Mouse (Mus musculus) layer of hippocampus, adult 18-20 months (tissue): ENCODE data around the gene Atp6v0e2. TPM values are rescaled to one million over a fixed set of nuclear protein-coding genes. Genes with fewer than 3 reads are reported as not detected.

Source experiments
- DNase-seq, 2 experiments: peaks; one replicate each; pipeline ENCODE4 v3.0.0; 2022; ENCODE audit warnings: low spot score in 2 of 2
- total RNA-seq, 2 experiments: library from RNA; stranded (reverse); gene quantifications; 2 replicates each; pipeline ENCODE4 v1.2.3; 2021

Atp6v0e2 gene
- total RNA-seq, 2 experiments from 2014 or later: 440 to 446 TPM

DNA sequence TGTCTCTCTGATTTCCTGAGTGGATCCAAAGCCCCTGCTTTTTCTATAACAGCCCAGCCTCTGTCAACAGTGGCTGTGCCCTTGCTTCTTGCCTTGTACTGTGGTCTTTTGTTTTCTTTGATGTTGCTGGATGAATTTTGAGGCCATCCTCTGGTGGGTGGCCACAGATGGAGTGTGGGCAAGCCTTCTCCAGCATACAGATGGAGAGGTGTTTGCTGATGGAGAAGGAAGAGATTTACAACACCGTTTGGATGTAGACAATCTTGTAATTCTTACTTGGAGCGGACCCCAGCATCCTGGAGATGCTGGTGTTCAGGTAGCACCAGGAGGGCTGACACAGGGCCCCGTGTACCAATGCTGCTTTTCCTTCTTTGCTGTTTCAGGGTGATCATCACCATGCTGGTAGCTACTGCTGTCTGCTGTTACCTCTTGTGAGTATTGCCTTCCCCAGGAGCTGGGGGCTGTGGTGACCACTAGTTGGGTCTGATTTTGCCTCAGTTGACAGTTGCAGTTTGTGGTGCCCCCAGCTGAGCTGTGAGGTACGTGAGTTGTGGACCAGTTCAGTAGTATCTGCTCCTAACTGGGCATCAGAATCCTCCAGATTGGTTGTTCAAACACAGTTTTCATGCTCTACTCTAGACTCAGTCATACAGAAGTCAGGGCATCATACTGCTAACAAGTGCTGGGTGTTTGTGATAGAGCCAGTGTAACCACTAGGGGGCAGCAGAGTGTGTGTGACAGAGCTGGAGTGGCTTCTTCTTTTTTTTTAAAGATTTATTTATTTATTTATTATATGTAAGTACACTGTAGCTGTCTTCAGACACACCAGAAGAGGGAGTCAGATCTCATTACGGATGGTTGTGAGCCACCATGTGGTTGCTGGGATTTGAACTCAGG lies 1.7 kb downstream of the Atp6v0e2 start:
- peak; percentile 73 to 92 for DNase-seq

DNA sequence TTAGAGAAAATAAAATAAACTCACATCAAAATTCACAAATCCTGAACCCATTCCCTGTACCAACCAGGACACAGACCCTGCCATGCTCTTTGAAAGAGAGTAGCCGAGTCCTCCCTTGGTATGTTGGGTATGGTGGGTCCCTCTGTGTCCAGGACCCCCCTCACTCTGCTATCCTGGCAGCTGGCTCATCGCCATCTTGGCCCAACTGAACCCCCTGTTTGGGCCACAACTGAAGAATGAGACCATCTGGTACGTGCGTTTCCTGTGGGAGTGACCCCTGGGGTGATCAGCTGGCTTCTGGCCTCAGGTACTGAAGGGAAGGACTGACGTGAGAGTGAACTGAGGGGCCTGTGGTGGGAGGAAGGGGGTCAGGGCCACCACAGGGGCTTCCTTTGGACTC lies 2.4 kb downstream of the Atp6v0e2 start:
- no peak for DNase-seq

DNA sequence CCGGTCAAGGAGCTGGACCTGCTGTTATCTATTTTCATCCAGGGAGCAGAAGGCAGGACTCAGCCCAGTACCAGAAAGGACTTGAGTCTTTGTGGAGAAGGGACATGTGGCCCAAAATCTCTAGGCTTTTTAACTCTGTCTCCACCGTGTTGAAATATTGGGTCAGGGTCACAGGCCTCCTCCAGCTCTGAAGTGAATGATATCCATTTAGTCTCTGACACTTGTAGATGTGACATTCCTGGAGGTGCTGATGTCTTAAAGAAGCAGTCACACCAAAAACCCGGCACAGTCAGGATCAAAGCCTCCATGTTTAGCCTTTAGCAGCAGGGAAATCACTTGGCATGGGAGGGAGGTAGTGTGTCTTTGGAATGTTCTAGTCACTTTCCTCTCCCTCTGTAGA lies 3.3 kb downstream of the Atp6v0e2 start:
- DNase-seq: no peak

DNA sequence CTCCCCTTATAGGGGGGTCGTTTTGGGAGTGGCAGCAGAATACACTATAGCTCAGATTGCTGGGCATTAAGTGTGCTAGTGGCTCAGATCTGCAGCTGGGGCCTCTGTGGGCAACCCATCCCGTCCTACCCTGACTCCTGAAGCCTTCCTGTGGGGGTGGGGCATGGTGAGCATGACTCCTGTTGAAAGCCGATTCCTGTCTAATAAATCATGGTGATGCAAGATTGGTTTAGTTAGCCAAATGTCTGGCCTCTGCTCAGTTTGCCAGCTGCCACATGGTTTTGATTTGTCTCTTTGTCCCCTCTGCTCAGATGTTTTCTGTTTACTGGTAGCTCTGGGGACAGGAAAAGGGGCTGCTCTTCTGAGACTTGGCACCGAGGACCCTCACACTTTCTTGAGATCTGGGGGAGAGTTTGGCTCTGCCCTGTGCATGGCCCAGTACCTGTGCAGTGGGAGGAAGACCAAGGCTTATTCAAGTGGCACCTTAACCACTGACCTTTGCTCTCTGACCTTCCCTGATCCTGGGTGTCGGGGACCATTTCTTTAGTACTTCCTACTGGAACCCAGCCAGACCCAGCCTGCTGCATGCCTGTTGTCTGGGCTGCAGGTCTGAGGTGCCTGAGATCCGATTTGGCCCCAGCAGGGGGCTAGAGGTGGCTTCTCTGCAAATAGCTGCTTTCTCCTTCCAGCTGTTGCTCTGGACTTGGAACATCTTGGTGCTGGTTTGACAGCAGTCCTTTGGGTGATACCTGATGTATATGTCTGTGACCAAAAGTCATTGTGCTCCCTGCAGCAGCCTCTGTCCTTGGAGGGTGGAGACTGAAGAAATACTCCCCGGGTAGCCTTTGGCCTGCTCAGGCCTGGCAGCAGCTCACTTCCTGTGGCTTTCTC lies 4.4 kb downstream of the Atp6v0e2 start:
- no peak for DNase-seq

DNA sequence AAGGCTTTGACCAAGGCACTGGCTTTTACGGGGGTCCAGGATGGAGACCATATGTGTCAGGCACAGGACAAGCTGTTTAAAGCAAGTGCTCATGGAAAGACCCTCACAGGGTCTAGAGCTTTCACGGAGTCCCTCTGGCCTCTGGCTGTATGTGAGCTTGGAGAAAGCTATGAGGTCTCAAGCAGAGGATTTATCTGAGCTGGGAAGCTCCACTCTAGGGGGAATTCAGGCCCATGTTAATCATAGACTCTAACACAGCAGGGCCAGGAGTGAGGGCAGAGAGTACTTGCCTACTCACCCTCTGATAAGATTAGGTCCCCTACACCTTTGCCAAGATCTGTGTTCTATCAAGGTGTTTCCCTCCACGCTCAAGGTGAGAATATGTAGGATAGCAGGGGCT lies 5.2 kb downstream of the Atp6v0e2 start:
- DNase-seq: no peak

DNA sequence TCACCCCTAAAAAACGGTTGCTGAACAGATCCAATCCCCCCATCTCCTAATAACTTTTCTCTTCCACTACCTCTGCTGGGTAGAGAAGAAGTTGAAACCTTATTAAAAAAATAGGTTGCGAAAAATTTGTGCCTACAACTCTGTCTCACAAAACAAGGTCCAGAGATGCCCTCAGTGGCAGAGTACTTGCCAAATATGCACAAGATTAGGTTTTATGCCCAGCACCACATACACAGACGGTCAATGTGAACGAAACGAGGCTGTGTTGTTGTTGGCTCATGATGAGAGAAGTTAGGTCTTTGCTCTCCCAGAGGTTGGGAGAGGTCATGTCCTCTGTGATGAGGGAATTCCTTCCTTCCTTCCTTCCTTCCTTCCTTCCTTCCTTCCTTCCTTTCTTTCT lies 7.8 kb downstream of the Atp6v0e2 start:
- DNase-seq: no peak

DNA sequence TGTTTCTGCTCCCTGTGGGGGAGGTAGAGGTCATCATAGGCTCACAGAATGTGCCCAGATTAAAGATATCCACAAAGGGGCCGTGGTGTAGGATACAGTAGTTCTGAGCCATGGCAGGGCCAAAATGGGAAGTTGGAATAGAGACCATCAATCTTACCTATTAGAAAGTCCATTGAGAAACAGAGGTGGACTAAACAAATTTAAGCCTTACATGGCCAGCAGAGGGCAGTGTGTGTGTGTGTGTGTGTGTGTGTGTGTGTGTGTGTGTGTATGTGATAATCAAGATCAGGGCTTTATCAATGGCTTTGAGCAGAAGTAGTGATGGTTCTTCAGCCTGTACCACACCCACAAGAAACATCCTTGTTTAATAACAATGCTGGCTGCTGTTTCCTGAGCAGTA lies 8.9 kb downstream of the Atp6v0e2 start:
- DNase-seq: peak in 1 of 2 experiments; percentile 44

DNA sequence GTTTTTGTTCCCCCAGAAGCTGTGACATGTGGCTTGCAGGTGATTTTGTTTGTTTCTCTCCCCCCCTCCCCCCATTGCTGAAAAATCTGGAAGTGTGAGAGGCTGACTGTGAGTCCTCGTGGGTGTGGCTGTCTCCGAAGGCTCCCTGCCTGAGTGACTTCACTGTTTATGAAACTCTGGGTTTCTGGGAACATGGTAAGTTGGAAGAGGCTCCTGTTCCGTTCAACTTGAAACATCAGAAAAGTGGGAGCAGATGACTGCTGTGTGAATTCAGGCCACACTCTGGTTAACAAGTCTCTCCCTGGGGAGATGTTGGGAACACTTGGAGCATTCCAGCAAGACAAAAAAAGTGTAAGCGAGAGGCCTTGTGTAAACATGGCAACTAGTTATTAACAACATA lies 9.4 kb downstream of the Atp6v0e2 start:
- no peak for DNase-seq

DNA sequence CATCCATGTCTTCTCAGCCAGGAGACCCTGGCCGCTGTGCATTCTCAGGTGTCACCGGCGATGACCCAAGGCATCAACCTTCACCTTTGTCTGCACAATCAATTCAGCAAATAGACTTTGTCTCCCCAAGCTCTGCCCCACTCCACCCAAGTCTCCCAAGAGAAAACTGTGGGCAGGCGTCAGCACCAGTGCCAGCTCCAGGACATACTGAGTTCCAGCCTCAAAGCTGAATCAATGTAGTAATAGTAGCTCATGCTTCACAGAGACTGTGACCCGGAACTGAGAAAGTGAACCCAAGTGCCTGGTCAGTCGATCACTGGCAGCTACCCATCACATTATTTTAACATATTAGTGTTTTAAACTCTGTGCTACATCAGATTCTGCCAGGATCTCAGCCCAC lies 10.9 kb downstream of the Atp6v0e2 start:
- DNase-seq: no peak

DNA sequence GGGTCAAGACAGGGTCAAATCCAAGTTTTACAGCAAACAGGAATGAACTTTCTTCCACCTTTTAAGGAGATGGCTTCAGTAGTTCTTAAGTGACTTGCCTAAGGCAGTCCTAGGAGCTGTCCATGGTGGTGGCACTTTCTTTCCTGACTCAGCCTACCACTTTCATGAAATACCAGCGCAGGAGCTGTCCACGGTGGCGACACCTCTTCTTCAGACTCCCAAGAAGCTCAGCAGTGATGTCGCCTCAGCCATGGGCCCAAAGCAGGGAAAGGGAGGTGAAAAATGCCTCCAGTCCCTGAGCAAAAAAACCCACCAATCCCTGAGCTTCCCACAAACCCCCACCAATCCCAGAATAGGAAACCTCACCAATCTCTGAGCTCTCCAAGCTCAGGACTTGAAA lies 15.5 kb downstream of the Atp6v0e2 start:
- no peak for DNase-seq

DNA sequence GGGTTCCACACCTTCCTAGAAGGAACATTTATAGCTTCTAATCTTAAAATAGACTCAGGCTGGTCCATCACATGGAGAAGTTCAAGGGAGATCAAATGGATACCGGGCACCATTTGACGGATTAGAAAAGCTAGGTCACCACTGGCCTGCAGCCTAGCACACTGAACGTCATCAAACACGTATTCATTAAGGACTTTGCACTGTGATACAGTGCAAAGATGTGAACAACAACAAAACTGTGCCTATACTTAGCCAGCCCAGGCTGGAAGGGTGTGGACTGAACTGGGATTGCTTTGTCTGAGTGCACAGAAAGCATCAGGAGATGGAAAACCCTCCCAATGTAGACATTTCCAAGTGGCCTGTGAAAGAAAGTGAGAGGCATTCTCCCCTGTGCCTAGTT lies 16.4 kb downstream of the Atp6v0e2 start:
- DNase-seq: peak in 1 of 2 experiments; percentile 24

DNA sequence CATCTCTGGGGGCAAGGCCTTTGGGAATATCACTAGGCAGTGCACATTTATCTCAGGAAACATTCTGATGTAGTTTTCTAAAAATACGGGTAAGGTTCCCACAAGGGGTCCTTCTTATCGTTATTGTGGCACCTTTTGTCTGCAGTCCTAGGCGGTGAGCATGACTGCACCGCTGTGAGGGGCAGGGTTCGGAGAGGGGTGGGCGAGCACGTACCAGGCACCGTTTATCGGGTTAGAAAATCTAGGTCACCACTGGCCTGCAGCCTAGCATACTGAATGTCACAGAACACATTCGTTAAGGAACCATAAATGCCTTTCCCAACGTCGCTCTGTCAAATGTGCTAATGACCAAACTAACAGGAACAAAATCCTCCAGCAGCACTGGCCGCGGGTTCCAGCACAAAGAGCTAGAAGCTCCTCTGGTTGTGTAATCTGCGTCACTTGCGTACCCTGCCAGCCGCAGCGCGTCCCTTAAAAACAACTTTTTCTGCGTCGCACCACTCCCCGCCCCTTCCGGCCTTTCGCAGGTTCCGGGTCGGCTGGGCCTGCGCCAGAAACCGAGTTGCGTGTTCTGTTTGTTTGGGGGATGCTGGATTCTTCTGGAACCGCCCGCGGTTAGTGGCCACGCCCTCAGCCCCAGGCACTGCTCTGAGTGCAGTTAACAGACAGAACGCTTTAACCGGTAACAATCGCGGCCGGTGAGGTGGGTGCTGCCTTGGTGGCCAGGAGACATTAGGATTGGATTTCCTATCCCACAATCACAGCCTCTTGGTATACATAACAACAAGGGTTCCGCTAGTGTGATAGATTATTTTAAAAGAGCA lies 17.1 kb downstream of the Atp6v0e2 start, which contains the start of gene Lrrc61:
TSS of gene Lrrc61 (plus strand) at position 517 of the 824 bp plus-strand sequence.
- peak; percentile 96 to 99 for DNase-seq

DNA sequence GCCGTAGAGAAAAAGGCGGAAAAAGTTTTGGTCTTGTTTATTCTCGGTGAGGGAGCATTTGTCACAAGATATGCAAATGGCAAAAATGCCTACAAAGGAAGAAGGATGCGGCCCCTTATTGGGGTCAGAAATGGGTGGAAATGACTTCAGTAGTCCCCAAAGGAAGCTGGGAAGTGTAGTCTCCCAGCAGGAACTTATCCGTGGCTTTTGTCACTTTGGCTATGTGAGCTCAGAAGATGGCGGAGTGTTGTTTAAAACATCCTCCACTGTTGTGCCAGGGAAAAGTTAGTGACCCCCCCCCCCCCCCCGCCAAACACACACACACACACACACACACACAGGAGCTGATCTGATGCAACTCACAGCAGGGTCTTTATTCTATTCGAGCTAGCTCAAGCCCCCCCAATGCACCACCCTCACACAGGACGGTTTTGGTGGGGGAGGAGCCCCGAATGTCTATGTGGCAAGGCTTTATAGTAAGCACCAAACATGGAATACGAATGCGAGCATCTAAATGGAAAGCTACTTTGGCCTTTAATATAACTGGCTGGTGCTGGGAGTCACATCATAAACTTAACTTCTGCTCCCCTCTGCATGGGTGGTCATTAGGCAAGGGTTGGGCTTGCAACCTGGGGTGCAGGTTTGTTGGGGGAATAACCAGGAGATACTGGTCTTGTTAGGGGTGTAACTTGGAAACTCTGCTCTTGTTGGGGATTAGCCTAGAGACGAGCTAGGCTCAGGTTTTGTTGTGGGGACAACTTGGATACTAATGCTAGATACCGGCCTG lies 17.9 kb downstream of the Atp6v0e2 start:
- DNase-seq: peak; percentile 57 to 84

DNA sequence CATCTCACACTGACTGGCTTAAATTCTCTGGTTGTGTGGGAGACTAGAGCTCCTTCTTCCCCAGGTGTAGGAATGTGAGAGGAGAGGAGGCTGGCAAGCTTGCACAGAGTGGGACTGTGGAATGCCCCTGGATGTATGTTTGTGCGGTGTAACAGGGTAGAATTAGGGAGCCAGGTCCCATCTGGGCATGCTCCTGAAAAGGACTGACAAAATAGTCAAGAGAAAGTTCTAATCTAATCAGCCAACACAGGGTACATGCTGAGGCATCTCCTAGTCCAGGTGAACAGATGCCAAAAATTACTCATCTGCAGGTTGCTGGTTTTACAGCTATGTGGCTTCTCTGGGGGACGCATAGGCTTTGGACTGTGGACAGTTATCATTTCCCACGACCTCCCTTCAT lies 18.5 kb downstream of the Atp6v0e2 start:
- DNase-seq: no peak

DNA sequence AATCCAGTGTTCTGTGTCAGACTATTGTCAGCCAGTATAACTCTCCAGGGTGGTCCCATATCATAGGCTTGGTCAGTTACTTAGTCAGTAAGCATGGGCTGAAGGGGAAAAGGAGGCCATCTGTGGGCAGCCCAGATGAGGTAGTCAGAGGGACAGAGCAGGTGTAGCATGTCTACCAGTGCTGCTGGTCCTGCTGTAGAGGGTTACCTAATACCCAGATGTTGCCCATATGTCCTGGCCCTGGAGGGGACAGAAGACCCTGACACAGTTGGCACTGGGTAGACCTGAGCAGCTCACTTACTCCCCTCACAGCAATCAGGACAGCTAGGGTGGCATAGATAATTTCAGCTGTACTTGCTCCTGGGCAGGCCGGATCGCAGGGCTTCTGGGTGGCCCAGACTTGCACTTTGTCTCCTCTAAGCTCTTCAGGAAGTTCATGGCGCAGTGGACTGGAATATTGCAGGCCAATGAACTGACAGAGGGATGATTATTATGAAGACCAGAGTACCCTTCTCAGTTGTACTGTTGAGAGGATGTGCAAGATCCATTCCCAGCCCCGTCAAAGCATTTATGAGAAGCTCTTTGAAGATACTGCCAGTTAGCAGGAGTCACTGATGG lies 28.4 kb downstream of the Atp6v0e2 start:
- DNase-seq: no peak

DNA sequence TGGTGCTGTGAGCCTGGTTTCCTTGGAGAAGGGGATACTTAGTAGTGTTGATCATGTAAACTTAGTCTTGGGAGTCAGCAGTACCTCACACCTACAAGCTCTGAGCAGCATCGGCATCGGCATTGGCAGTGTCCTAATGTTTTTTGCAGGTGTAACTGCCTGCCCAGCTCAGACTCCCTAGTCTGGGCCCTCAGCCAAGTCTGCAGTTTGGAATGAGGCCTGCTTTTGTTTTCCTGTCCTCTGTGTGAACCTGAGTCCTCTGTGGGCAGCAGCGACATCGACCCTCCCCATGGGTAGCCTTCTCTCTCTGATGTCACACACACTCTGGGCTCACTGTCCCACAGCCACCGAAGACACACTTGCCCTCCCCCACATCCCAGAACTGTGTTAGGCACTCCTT lies 28.9 kb downstream of the Atp6v0e2 start:
- DNase-seq: no peak

DNA sequence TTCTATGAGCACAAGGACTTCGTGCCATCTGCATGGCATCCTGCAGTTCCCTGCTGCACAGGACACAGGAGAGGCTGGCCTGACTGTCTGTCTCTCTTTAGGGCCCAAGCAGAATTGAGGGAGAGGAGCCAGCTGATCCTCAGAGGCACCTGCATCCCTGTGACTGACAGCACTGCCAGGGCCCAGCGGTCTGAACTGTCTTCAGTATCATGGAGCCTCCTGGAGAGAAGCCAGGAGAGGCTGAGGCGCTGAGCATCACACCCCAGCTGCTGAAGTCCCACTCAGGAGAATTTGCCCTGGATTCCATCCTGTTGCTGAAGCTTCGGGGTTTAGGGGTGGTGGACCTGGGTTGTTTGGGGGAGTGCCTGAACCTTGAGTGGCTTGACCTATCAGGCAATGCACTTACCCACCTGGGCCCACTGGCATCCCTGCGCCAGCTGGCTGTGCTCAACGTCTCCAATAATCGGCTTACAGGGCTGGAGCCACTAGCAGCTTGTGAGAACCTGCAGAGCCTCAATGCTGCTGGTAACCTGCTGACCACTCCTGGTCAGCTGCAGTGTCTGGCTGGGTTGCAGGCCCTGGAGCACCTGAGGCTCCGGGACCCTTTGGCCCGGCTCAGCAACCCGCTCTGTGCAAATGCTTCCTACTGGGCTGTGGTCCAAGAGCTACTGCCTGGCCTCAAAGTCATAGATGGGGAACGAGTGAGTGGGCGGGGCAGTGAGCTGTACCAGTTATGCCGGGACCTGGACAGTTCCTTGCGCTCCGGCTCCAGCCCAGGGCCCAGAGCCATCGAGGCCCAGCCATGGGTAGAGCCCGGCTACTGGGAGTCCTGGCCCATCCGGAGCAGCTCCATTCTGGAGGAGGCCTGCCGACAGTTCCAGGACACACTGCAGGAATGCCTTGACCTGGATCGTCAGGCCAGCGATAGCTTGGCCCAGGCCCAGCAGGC lies 30.9 kb downstream of the Atp6v0e2 start:
- DNase-seq: peak in 1 of 2 experiments; percentile 9

DNA sequence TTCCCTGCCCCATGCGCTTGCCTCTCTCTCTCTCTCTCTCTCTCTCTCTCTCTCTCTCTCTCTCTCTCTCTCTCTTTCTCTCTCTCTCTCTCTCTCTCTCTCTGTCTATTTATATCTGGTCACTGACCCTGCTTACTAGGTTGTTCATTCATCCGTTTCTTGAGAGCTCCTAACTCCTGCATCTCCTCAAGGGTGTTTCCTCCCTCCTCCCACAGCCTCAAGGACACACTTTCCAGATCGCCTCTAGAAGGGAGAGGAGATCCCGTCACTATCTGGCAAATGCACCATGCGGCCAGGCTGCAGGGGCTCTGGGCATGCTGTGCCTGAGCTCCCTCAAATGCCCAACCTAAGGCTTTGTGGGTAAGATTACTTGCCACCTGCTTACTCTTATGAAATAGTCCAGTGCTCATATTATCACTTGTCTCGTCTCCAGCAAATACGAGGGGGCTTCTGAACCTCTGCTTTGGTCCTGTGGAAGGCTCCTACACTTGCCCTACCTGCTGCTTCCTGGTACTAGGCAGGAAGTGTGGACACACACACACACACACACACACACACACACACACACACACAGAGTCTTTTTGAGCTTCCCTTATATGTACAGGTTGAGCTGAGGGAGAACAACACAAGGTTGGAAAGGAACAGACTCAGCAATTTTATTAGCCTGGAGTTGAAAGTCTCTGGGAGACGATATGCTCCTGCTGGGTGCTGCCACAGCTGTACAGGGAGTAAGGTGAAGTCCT lies 31.8 kb downstream of the Atp6v0e2 start:
- DNase-seq: no peak
